Mouse (Mus musculus): Measurements from ENCODE around the gene Pdcd10.

The Pdcd10 gene

DNA sequence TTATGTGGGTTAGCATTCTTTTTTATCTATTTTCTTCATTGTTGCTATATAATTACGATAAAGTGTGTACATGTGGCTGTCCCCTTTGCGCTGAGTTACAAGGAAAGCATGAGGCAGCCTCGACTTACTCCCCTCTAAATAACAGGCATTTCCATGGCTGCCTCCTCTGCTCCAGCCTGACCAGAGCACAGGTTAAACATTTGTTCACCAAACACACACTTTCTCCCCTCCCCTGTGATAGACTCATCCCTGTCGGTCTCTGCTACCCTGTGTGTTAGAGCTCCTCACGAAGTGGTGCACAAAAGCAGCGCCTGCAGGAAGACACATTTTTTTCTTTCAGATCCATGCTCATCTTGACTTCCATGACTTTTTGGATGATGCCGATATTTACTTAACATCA, 82.0 kb downstream of the Pdcd10 start:
- DNase-seq (ENCODE audit: low read depth, low spot score), result no peak

DNA sequence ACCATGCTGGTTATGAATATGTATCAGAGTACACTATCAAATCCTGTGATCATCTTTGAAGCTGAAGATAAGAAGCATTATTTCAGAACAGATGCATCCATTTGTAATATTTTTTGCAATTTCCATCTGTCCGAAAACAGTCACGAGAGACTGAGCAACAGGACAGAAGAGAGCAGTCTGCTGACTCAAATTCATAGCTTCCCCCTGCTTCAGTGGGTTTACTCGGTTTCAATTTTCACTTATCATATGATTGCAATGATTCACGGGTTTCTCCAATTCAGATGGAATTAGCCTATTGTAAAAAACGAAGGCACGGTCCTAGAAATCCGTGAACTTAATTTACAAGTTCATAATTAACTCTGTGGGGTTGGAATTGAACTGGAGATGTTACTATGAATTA, 88.5 kb downstream of the Pdcd10 start:
- DNase-seq (ENCODE audit: low read depth, low spot score), result no peak
